Mouse (Mus musculus) cerebellum, adult 2 months (tissue): Measurements from ENCODE around the gene Ndufa12. TPM values are rescaled to one million over a fixed set of nuclear protein-coding genes. Genes with fewer than 3 reads are reported as not detected.

Experiments used
- DNase-seq, 2 experiments: peaks; one replicate each; pipeline ENCODE4 v3.0.0; 2021
- H3K27ac ChIP-seq: fragments of 200-500 bp; 2 replicates; pipeline ENCODE4 v1.5.1; 2012; ENCODE audit warnings: low read length, control low read depth, inconsistent platforms; ENCODE audit not compliant: insufficient read depth
- H3K27me3 ChIP-seq: fragments of 200-500 bp; 2 replicates; pipeline ENCODE4 v1.6.1; 2012; ENCODE audit warnings: inconsistent platforms, mild to moderate bottlenecking, low read length, moderate library complexity; ENCODE audit not compliant: control insufficient read depth, insufficient read depth
- H3K4me1 ChIP-seq: fragments of 200-500 bp; 2 replicates; pipeline ENCODE4 v1.6.1; 2011; ENCODE audit warnings: low read length; ENCODE audit not compliant: control insufficient read depth, insufficient read depth
- H3K4me3 ChIP-seq: fragments of 200-500 bp; replicated peaks from 2 replicates; pipeline ENCODE3; 2011; ENCODE audit warnings: mild to moderate bottlenecking, low read depth, low read length, control low read depth; ENCODE audit not compliant: insufficient read depth
- CTCF ChIP-seq: fragments of 200-500 bp; IDR thresholded peaks from 2 replicates; pipeline ENCODE4 v1.5.1; 2011; ENCODE audit warnings: low read depth, mild to moderate bottlenecking, control low read depth, low read length, moderate library complexity, borderline replicate concordance; ENCODE audit not compliant: insufficient read depth
- POLR2A ChIP-seq: fragments of 200-500 bp; IDR thresholded peaks from 2 replicates; pipeline ENCODE4 v1.6.1; 2011; ENCODE audit warnings: low read length, control low read depth, borderline replicate concordance; ENCODE audit not compliant: insufficient read depth
- WGBS: fragments of 180-500 bp; shearing (Covaris S2); methylation state at CpG from one replicate; pipeline ENCODE4 v1.1.7; 2018; 5-methylcytosine and 5-hydroxymethylcytosine counted together
- polyA plus RNA-seq: library from polyadenylated mRNA; depleted of rRNA; stranded (reverse); fragments of >200 nt; gene quantifications from 2 replicates; pipeline ENCODE4 v1.2.3, GENCODE M21; 2012

The Ndufa12 gene
- polyA plus RNA-seq, 1 experiment = 363 TPM

DNA sequence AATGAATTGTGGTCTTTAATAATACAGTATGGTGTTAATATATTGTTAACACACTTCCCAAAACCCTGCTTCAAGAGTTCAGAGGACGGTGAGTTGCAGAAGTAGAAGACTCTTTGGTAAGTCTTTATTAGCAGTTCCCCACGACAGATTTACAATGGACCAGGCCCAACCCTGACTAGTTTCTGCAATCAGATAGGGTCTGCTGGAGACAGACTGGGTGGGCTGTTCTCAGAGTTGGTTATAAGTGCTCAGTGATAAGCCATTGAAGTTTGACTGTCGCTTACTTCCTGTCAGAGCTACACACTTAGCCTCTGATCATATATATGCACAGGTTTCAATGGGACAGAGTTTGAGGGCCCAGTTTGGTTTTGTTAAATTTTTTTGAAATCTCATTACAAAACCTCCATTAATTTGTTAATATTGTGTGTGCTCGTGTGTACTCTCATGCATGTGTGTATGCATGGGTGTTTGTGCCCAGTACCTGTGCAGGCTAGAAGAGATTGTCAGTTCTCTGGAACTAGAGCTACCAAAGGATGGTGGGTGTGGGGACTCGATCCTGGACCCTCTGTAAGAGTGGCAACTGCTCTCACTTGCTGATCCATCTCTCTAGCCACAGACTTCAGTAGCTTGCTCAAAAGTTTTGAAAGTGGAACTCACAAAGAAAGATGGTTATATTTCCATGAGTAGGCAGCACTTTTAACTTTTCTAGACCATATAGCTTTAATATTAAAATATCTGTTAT lies 34.2 kb upstream of the Ndufa12 start:
- H3K27me3 ChIP-seq = no peaks in the 10 kb centered on the region
- H3K4me1 ChIP-seq = no peaks in the 10 kb centered on the region
- 82% methylated on average over 5 of the region's 5 CpGs for WGBS
- no peak for DNase-seq
- no peak overlapping the region for H3K27ac ChIP-seq
- TF ChIP-seq POLR2A (no peak), CTCF (no peak)
- H3K4me3 ChIP-seq = no peak overlapping the region

DNA sequence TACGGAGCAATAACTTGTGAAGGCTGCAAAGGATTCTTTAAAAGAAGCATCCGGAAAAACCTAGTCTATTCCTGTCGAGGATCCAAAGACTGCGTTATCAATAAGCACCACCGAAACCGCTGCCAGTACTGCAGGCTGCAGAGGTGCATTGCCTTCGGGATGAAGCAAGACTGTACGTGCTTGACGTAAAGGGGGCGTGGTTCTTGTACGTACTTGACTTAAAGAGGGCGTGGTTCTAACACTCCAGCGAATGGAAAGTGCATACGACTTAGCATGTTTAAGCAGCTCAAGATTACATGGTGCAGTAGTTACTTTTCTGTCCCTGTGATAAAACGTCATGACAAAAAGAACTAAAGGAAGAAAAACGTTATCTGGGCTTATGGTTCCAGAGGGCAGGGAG lies 33.1 kb upstream of the Ndufa12 start:
- H3K4me1 ChIP-seq = no peaks in the 10 kb centered on the region
- no peak for DNase-seq
- H3K4me3 ChIP-seq = no peak overlapping the region
- TF ChIP-seq CTCF (no peak), POLR2A (no peak)
- H3K27ac ChIP-seq = no peak overlapping the region
- WGBS = 88% methylated on average over 16 of the region's 16 CpGs
- no peaks in the 10 kb centered on the region for H3K27me3 ChIP-seq

DNA sequence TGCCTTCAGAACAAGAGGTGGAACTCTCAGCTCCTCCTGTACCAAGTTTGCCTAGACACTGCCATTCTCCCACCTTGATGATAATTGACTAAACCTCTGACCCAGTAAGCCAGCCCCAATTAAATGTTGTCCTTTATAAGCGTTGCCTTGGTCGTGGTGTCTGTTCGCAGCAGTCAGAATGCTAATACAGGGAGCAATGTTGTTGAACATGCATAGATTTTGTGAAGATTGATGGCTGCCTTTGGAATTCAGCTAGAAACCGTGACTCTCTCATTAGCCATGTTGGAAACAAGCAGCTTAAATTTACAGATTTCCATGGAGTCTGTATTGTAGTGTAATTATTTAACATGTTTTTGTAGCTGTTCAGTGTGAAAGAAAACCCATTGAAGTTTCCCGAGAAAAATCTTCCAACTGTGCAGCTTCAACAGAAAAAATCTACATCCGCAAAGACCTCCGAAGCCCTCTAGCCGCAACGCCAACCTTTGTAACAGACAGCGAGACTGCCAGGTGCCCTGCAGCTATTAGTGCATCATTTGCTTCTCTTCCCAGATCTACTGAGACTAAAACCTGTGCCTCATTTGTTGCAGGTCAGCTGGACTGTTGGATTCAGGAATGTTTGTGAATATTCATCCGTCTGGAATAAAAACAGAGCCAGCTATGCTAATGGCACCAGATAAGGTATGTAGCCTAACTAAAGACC lies 31.3 kb upstream of the Ndufa12 start:
- 55% methylated on average over 11 of the region's 11 CpGs for WGBS
- Histone ChIP-seq H3K27ac (no peak overlapping the region), H3K4me3 (no peak overlapping the region), H3K4me1 (no peaks in the 10 kb centered on the region), H3K27me3 (no peaks in the 10 kb centered on the region)
- DNase-seq = no peak
- TF ChIP-seq CTCF (no peak), POLR2A (no peak)

DNA sequence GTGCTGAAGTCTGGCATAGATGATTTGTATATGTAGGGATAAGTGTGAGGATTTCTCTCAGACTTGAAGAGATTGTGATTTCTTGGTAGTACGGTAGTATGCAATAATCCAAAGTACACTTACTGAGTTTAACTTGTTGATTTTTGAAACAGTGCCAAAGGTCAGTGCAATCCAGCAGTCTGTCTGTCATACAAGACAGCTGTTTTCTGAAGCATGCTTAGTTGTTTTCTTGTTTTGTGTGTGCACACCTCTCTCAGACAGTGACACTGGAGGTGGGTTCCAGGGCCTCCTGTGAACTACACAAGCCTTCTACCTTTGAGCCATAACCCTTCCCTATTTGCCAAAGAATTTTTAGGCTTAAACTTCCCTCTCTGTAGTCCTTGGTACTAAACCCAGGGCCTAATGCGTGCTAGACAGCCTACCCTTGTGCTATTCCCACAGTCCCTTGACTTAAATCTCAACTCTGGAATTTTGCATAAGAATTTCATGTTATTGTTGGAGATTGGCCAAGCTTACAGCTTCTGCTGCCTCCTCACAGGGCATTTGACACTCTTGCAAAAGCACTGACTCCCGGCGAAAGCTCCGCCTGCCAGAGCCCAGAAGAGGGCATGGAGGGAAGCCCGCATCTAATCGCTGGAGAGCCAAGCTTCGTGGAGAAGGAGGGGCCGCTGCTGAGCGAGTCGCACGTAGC lies 26.9 kb upstream of the Ndufa12 start:
- WGBS = 43% methylated on average over 12 of the region's 12 CpGs
- H3K27ac ChIP-seq = no peak overlapping the region
- no peaks in the 10 kb centered on the region for H3K4me1 ChIP-seq
- no peaks in the 10 kb centered on the region for H3K27me3 ChIP-seq
- DNase-seq = no peak
- no peak overlapping the region for H3K4me3 ChIP-seq
- TF ChIP-seq POLR2A (no peak), CTCF (no peak)

DNA sequence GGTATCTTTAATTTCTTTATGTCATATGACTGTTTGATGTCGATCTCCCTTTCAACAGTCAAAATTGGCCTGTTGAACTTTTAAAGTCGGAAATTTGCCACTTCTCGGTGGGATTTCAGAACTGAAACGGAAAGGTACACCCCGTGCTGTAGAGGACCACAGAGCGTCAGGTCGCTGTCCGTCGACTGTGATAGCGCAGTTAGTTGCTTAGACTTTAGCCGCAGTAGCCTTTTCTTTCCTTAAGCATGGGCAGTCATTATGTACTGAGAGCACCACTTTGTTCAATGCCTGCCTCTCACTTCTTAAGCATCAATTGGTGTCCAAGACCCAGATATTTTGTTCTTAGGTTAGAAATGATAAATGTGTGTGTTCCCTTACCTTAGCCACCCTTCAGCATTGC lies 26.4 kb upstream of the Ndufa12 start:
- 57% methylated on average over 11 of the region's 11 CpGs for WGBS

DNA sequence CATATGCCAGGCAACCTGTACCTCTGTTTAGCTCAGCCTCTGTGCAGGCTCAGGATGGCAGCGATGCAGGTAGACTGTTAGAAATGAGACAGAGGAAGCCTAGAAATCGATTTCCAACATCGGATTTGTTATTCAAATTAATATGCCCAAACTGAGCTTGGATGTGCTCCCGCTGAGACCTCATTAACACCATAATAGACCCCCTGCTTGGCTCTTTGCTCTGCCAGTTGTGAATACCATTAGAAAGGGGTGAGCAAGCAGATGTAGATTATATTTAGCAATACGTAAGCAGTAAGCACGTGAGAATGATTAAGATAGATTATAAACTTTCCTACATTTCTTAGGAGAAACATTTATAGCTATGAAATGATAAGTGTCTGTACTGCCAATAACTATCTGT lies 25.8 kb upstream of the Ndufa12 start:
- Histone ChIP-seq H3K27ac (no peak overlapping the region), H3K27me3 (no peaks in the 10 kb centered on the region), H3K4me3 (no peak overlapping the region), H3K4me1 (no peaks in the 10 kb centered on the region)
- TF ChIP-seq POLR2A (no peak), CTCF (no peak)
- WGBS = 39% methylated on average over 6 of the region's 6 CpGs
- DNase-seq = no peak

More for the DNA sequence above, 26.4 kb upstream of the Ndufa12 start:
- Histone ChIP-seq H3K4me3 (no peak overlapping the region), H3K4me1 (no peaks in the 10 kb centered on the region), H3K27ac (no peak overlapping the region), H3K27me3 (no peaks in the 10 kb centered on the region)
- no peak for TF ChIP-seq POLR2A
- TF ChIP-seq CTCF = no peak
- no peak for DNase-seq

DNA sequence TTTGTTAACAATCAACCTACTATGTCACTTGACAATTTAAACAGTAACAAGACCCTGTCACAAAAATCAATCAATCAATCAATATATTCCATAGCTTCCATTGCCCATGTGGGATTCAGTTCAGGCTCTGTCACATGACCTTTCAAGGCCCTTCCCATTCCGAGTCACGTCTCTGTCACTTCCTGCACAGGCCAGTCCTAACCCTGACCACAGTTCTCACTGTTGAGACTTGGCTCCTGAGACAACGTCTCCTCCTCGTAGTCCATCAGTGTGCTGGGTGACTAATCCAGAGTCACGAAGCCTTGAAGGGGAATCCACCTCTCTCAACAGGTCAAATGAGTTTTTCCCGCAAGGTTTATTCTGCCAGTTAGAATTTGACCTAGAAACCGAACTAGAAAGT lies 23.9 kb upstream of the Ndufa12 start:
- DNase-seq = no peak
- no peak overlapping the region for H3K4me3 ChIP-seq
- no peaks in the 10 kb centered on the region for H3K27me3 ChIP-seq
- no peak for TF ChIP-seq POLR2A
- TF ChIP-seq CTCF = no peak
- no peak overlapping the region for H3K27ac ChIP-seq
- no peaks in the 10 kb centered on the region for H3K4me1 ChIP-seq
- WGBS = 82% methylated on average over 7 of the region's 7 CpGs
